In genomic region chr4:97235945-97236383, GRCm38 (mm10) we compare ENCODE assay signal across 13 mouse cellular contexts. TPM values are rescaled to one million over a fixed set of nuclear protein-coding genes. Genes with fewer than 3 reads are reported as not detected.
DNase-seq lines count a peak whose midpoint lies in the region; ATAC-seq lines count a peak whose summit lies in the region.
"Had no signal": no experiment of that assay in that cellular context is flagged by ENCODE, and none has a peak within 500 bp of the region (broad histone marks: within the 10 kb centered on the region; RNA-seq: fewer than 3 reads in every experiment).

No protein-coding gene starts in this region.

- no peak for ATAC-seq in cerebellum, adult (ENCODE audit: insufficient number of reproducible peaks, low FRiP score, low TSS enrichment)
- ATAC-seq: liver, postnatal 0 days had no signal

- DNase-seq in cerebellum, postnatal 14 days: peak; percentile 55 to 62
- peak; percentile 34 to 35 for DNase-seq in right cerebral cortex, postnatal 10 days (ENCODE audit: low spot score in 2 of 2)
- DNase-seq in right cerebral cortex, postnatal 25 days: no peak
- peak; percentile 32 for DNase-seq in layer of hippocampus, adult 9-11 months
- DNase-seq in spleen, postnatal 4 days (ENCODE audit: low spot score in 2 of 2): no peak
- no peak for DNase-seq in right cerebral cortex, adult 2 months (ENCODE audit: low spot score in 2 of 2)
- no peak for DNase-seq in left cerebral cortex, postnatal 25 days (ENCODE audit: low spot score in 2 of 2)
- DNase-seq: gastrocnemius, adult 2 months; liver, postnatal 0 days had no signal

- intact Hi-C loops in left cerebral cortex, postnatal 25 days (cut with DNase I): no loop called here

RNA-seq across cellular contexts. Expression of gene Gm10192, which starts 53.0 kb away (rescaled TPM):
- total RNA-seq in left cerebral cortex, postnatal 25 days (2021): not detected
- total RNA-seq: common myeloid progenitor, adult 5-6 weeks; gastrocnemius, adult 2 months; megakaryocyte progenitor cell, adult 5-6 weeks; neutrophil, adult 5-6 weeks had no signal

Comparison
In these comparisons a context has a peak if more than half of its experiments do, and no peak if none do; other contexts are left out.
1. DNase-seq: peak in cerebellum, postnatal 14 days (2 of 2), right cerebral cortex, postnatal 10 days (2 of 2) and layer of hippocampus, adult 9-11 months (single experiment); none in right cerebral cortex, postnatal 25 days (single experiment), spleen, postnatal 4 days (0 of 2), right cerebral cortex, adult 2 months (0 of 2) and left cerebral cortex, postnatal 25 days (0 of 2).